Mouse (Mus musculus) olfactory bulb, adult 2 months (tissue): ENCODE data around the gene Rin3.

Experiments
- CTCF ChIP-seq: fragments of 200-500 bp; IDR thresholded peaks from 2 replicates; pipeline ENCODE4 v1.5.1; 2012; ENCODE audit warnings: low read depth, mild to moderate bottlenecking, low read length, moderate library complexity; ENCODE audit not compliant: insufficient read depth
- POLR2A ChIP-seq: fragments of 200-500 bp; IDR thresholded peaks from 2 replicates; pipeline ENCODE4 v1.6.1; 2012; ENCODE audit warnings: mild to moderate bottlenecking, low read depth, low read length, moderate library complexity; ENCODE audit not compliant: insufficient read depth

DNA sequence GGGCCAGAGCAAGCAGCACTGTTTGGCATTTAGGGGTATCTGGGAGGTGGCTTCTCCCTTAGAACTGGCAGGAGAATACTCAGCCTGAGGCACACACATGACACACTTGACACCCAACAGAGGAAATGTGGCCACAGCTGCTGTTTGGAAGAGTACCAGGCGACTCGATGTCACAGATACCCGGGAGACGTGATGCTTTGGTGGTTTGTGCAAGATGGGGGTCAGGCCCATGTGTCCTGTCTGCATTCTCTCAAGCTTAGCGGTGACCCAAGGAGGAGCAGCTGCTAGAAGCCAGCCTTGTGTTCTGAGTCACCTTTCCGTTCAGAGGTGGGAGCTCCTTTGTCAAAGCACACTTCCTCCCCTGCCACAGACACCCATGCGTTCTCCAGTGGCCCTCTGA lies 12.4 kb downstream of the Rin3 start:
- no peak for TF ChIP-seq CTCF
- TF ChIP-seq POLR2A = no peak
